Mouse (Mus musculus) stomach, postnatal 0 days (tissue): ENCODE results near the gene Plk3. TPM values are rescaled to one million over a fixed set of nuclear protein-coding genes. Genes with fewer than 3 reads are reported as not detected.
A peak's percentile ranks its signal among the peaks of the same experiment; 100 is the strongest.

Experiments used
- ATAC-seq: fragments of 200-750 bp; cut with Nextera tagmentation; 2 replicates; pipeline ENCODE4 v1.8.0; 2017; ENCODE audit not compliant: low FRiP score, low TSS enrichment
- DNase-seq: peaks from one replicate; pipeline ENCODE4 v3.0.0-alpha.2; 2016; ENCODE audit warnings: low spot score
- H3K27ac ChIP-seq: fragments of 300-500 bp; sonication (generic); replicated peaks from 2 replicates; pipeline ENCODE4 v1.5.1; 2014; ENCODE audit warnings: mild to moderate bottlenecking, control low read depth
- H3K27me3 ChIP-seq: fragments of 300-500 bp; sonication (generic); 2 replicates; pipeline ENCODE4 v1.6.1; 2014; ENCODE audit warnings: low read length; ENCODE audit not compliant: control insufficient read depth, insufficient read depth
- H3K36me3 ChIP-seq: fragments of 300-500 bp; sonication (generic); 2 replicates; pipeline ENCODE4 v1.6.1; 2014; ENCODE audit warnings: low read length, mixed read lengths; ENCODE audit not compliant: control insufficient read depth, insufficient read depth
- H3K4me1 ChIP-seq: fragments of 300-500 bp; sonication (generic); replicated peaks from 2 replicates; pipeline ENCODE4 v1.6.1; 2014; ENCODE audit warnings: antibody characterized with exemption; ENCODE audit not compliant: control insufficient read depth, insufficient read depth
- H3K4me2 ChIP-seq: fragments of 300-500 bp; sonication (generic); replicated peaks from 2 replicates; pipeline ENCODE4 v1.6.1; 2014; ENCODE audit warnings: low read depth, mild to moderate bottlenecking, control low read depth, moderate library complexity
- H3K4me3 ChIP-seq: fragments of 300-500 bp; sonication (generic); 2 replicates; pipeline ENCODE4 v1.5.1; 2014; ENCODE audit warnings: low read depth, low read length, control low read depth
- H3K9ac ChIP-seq: fragments of 300-500 bp; sonication (generic); 2 replicates; pipeline ENCODE4 v1.6.1; 2014; ENCODE audit warnings: mild to moderate bottlenecking, low read length, control low read depth, mixed read lengths
- H3K9me3 ChIP-seq: fragments of 300-500 bp; sonication (generic); 2 replicates; pipeline ENCODE4 v1.6.1; 2016; ENCODE audit warnings: low read length; ENCODE audit not compliant: control insufficient read depth
- CTCF ChIP-seq: IDR thresholded peaks from 2 replicates; pipeline ENCODE4 v1.5.1; 2016; ENCODE audit warnings: antibody characterized with exemption, low read depth, mild to moderate bottlenecking, moderate library complexity
- EP300 ChIP-seq: optimal IDR thresholded peaks from 2 replicates; pipeline ENCODE3; 2016; ENCODE audit warnings: antibody characterized with exemption
- WGBS: fragments of 180-500 bp; shearing (Covaris S2); extraction: QIAGEN DNeasy Blood & Tissue Kit; methylation state at CpG from one replicate; pipeline ENCODE4 v1.1.7; 2014; 5-methylcytosine and 5-hydroxymethylcytosine counted together
- polyA plus RNA-seq: library from polyadenylated mRNA; unstranded; fragments of >200 nt; fragmentation: Nextera tagmentation; extraction: Ambion mirVana; gene quantifications from 2 replicates; pipeline ENCODE4 v1.2.1, GENCODE M21; 2015

The Plk3 gene
- polyA plus RNA-seq, 1 experiment from 2014 or later: 18.7 TPM

- no peak for ATAC-seq
- TF ChIP-seq EP300 (no peak), CTCF (no peak)
- Histone ChIP-seq H3K4me1 (no peaks in the 10 kb centered on the region), H3K9ac (no peak overlapping the region), H3K4me3 (no peak overlapping the region), H3K9me3 (no peaks in the 10 kb centered on the region), H3K27me3 (no peaks in the 10 kb centered on the region), H3K36me3 (no peaks in the 10 kb centered on the region; the same call in 1 of the 2 replicates), H3K4me2 (no peak overlapping the region), H3K27ac (no peak overlapping the region)
- DNase-seq: no peak
- WGBS: 69% methylated on average over 10 of the region's 10 CpGs
Observed at GRCm38 (mm10) chr4:117159666-117160065, 25.9 kb upstream of the Plk3 start.

GRCm38 (mm10) chr4:117156372-117156771 is 22.6 kb upstream of the Plk3 start:
- H3K4me1 ChIP-seq: peaks cover 2% of the 10 kb centered on the region; the same call in 1 of the 2 replicates
- peak overlapping the region; percentile 98; the same call in 1 of the 2 replicates for H3K9ac ChIP-seq
- peak overlapping the region; percentile 80 for H3K4me2 ChIP-seq
- TF ChIP-seq EP300: no peak
- TF ChIP-seq CTCF: no peak
- WGBS: 28% methylated on average over 6 of the region's 6 CpGs
- peaks cover 15% of the 10 kb centered on the region for H3K36me3 ChIP-seq
- H3K4me3 ChIP-seq: peak overlapping the region; percentile 95
- no peaks in the 10 kb centered on the region for H3K9me3 ChIP-seq
- H3K27me3 ChIP-seq: no peaks in the 10 kb centered on the region
- no peak overlapping the region; the same call in 1 of the 2 replicates for H3K27ac ChIP-seq
- DNase-seq: no peak
- no peak for ATAC-seq

GRCm38 (mm10) chr4:117155792-117156355 is 22.1 kb upstream of the Plk3 start, which contains the start of gene Rps8:
TSS of gene Rps8 (minus strand) at chr4:117156243.
- WGBS: under 1% methylated on average over 50 of the region's 52 CpGs
- TF ChIP-seq EP300 (no peak), CTCF (no peak)
- Histone ChIP-seq H3K4me3 (peak within 1 kb of the TSS; percentile 95), H3K9me3 (no peaks in the 10 kb centered on the region), H3K4me1 (peaks cover 2% of the 10 kb centered on the region; the same call in 1 of the 2 replicates), H3K27ac (peak within 1 kb of the TSS; percentile 88), H3K4me2 (peak within 1 kb of the TSS; percentile 80), H3K36me3 (peaks cover 18% of the 10 kb centered on the region), H3K9ac (peak within 1 kb of the TSS; percentile 98), H3K27me3 (no peaks in the 10 kb centered on the region)
- DNase-seq (peak; percentile 88), ATAC-seq (peak; percentile 88)

- WGBS: 2% methylated on average over 44 of the region's 44 CpGs
- peak; percentile 12; the same call in 1 of the 2 replicates for ATAC-seq
- H3K36me3 ChIP-seq: peaks cover 22% of the 10 kb centered on the region
Observed at GRCm38 (mm10) chr4:117155020-117155791, 21.4 kb upstream of the Plk3 start.

GRCm38 (mm10) chr4:117152714-117153113 is 19.0 kb upstream of the Plk3 start:
- TF ChIP-seq CTCF: no peak
- TF ChIP-seq EP300: no peak
- Histone ChIP-seq H3K9ac (no peak overlapping the region), H3K9me3 (no peaks in the 10 kb centered on the region), H3K36me3 (peaks cover 23% of the 10 kb centered on the region), H3K4me3 (no peak overlapping the region), H3K27ac (no peak overlapping the region), H3K4me1 (peaks cover 2% of the 10 kb centered on the region; the same call in 1 of the 2 replicates), H3K4me2 (no peak overlapping the region), H3K27me3 (no peaks in the 10 kb centered on the region)
- 47% methylated on average over 5 of the region's 5 CpGs for WGBS
- DNase-seq (peak; percentile 61), ATAC-seq (no peak)

More at GRCm38 (mm10) chr4:117155020-117155791, 21.4 kb upstream of the Plk3 start:
- TF ChIP-seq CTCF: no peak
- TF ChIP-seq EP300: no peak
- peak overlapping the region; percentile 88 for H3K27ac ChIP-seq
- peak overlapping the region; percentile 95 for H3K4me3 ChIP-seq
- peaks cover 2% of the 10 kb centered on the region; the same call in 1 of the 2 replicates for H3K4me1 ChIP-seq
- H3K9ac ChIP-seq: peak overlapping the region; percentile 98
- no peaks in the 10 kb centered on the region for H3K9me3 ChIP-seq
- H3K4me2 ChIP-seq: peak overlapping the region; percentile 80
- DNase-seq: no peak
- no peaks in the 10 kb centered on the region for H3K27me3 ChIP-seq
